Mouse (Mus musculus): Measurements from ENCODE around the gene Akap2.

Akap2 gene

GRCm38 (mm10) chr4:57728611-57729183, 11.2 kb downstream of the Akap2 start:
- no peak for TF ChIP-seq GATA4 (IDR thresholded peaks at IDR 0.05; ENCODE audit: insufficient replicate concordance, low read length)

GRCm38 (mm10) chr4:57730047-57730446, 12.6 kb downstream of the Akap2 start:
- TF ChIP-seq GATA4 (IDR thresholded peaks at IDR 0.05; ENCODE audit: insufficient replicate concordance, low read length): no peak

GRCm38 (mm10) chr4:57730801-57731598, 13.5 kb downstream of the Akap2 start:
- no peak for TF ChIP-seq GATA4 (IDR thresholded peaks at IDR 0.05; ENCODE audit: insufficient replicate concordance, low read length)

- TF ChIP-seq GATA4 (IDR thresholded peaks at IDR 0.05; ENCODE audit: insufficient replicate concordance, low read length): no peak
Measured at GRCm38 (mm10) chr4:57732351-57732750, 14.9 kb downstream of the Akap2 start.

- TF ChIP-seq GATA4 (IDR thresholded peaks at IDR 0.05; ENCODE audit: insufficient replicate concordance, low read length): no peak
Measured at GRCm38 (mm10) chr4:57733445-57733844, 16.0 kb downstream of the Akap2 start.

- TF ChIP-seq GATA4 (IDR thresholded peaks at IDR 0.05; ENCODE audit: insufficient replicate concordance, low read length): no peak
Measured at GRCm38 (mm10) chr4:57735426-57735825, 18.0 kb downstream of the Akap2 start.

- TF ChIP-seq GATA4 (IDR thresholded peaks at IDR 0.05; ENCODE audit: insufficient replicate concordance, low read length): no peak
Measured at GRCm38 (mm10) chr4:57738856-57739552, 21.5 kb downstream of the Akap2 start.

GRCm38 (mm10) chr4:57743325-57743929, 26.0 kb downstream of the Akap2 start:
- TF ChIP-seq GATA4 (IDR thresholded peaks at IDR 0.05; ENCODE audit: insufficient replicate concordance, low read length): no peak

GRCm38 (mm10) chr4:57750651-57751050, 33.2 kb downstream of the Akap2 start:
- TF ChIP-seq GATA4 (IDR thresholded peaks at IDR 0.05; ENCODE audit: insufficient replicate concordance, low read length): no peak

- TF ChIP-seq GATA4 (IDR thresholded peaks at IDR 0.05; ENCODE audit: insufficient replicate concordance, low read length): no peak
Measured at GRCm38 (mm10) chr4:57751054-57751453, 33.6 kb downstream of the Akap2 start.

GRCm38 (mm10) chr4:57751566-57751965, 34.1 kb downstream of the Akap2 start:
- TF ChIP-seq GATA4 (IDR thresholded peaks at IDR 0.05; ENCODE audit: insufficient replicate concordance, low read length): no peak

- no peak for TF ChIP-seq GATA4 (IDR thresholded peaks at IDR 0.05; ENCODE audit: insufficient replicate concordance, low read length)
Measured at GRCm38 (mm10) chr4:57755085-57755484, 37.6 kb downstream of the Akap2 start.

- no peak for TF ChIP-seq GATA4 (IDR thresholded peaks at IDR 0.05; ENCODE audit: insufficient replicate concordance, low read length)
Measured at GRCm38 (mm10) chr4:57757997-57758396, 40.5 kb downstream of the Akap2 start.

- TF ChIP-seq GATA4 (IDR thresholded peaks at IDR 0.05; ENCODE audit: insufficient replicate concordance, low read length): no peak
Measured at GRCm38 (mm10) chr4:57762424-57762823, 45.0 kb downstream of the Akap2 start.

- TF ChIP-seq GATA4 (IDR thresholded peaks at IDR 0.05; ENCODE audit: insufficient replicate concordance, low read length): no peak
Measured at GRCm38 (mm10) chr4:57764392-57764791, 46.9 kb downstream of the Akap2 start.

- peak; percentile 73; the same call in 1 of the 2 replicates for TF ChIP-seq GATA4 (IDR thresholded peaks at IDR 0.05; ENCODE audit: insufficient replicate concordance, low read length)
Measured at GRCm38 (mm10) chr4:57764926-57765325, 47.5 kb downstream of the Akap2 start.
